Mouse (Mus musculus): Measurements from ENCODE around the gene Adcy6. TPM values are rescaled to one million over a fixed set of nuclear protein-coding genes. Genes with fewer than 3 reads are reported as not detected.

Gene Adcy6
- total and polyA plus RNA-seq, 3 experiments: 76.0 to 77.3 TPM; not detected in 1

- TF ChIP-seq EP300 (IDR thresholded peaks at IDR 0.05; ENCODE audit: low read depth in 1 of 2, low read length in 2 of 2) (no peak), RCOR1 (IDR thresholded peaks at IDR 0.05; ENCODE audit: low read depth, low read length) (0 out of 2 replicates have a peak, but pooled peaks have one; percentile 19), MAFK (IDR thresholded peaks at IDR 0.05; ENCODE audit: borderline replicate concordance, low read depth, low read length) (no peak), CHD2 (IDR thresholded peaks at IDR 0.05; ENCODE audit: low read length) (no peak), ZMIZ1 (IDR thresholded peaks at IDR 0.05; ENCODE audit: low read depth, low read length) (peak; percentile 45; the same call in 1 of the 2 replicates), SMC3 (IDR thresholded peaks at IDR 0.05; ENCODE audit: low read depth, low read length) (no peak), TAL1 (IDR thresholded peaks at IDR 0.05; ENCODE audit: low read length) (no peak), USF1 (IDR thresholded peaks at IDR 0.05; ENCODE audit: low read depth, low read length) (no peak), GABPA (IDR thresholded peaks at IDR 0.05; ENCODE audit: low read depth, low read length) (no peak), ZNF384 (IDR thresholded peaks at IDR 0.05; ENCODE audit: low read depth, low read length) (no peak), GATA1 (IDR thresholded peaks at IDR 0.05; ENCODE audit: low read depth, low read length) (no peak), ZKSCAN1 (IDR thresholded peaks at IDR 0.05; ENCODE audit: low read depth, low read length) (no peak)
Observed at GRCm38 (mm10) chr15:98610131-98610633, 306 bp upstream of the Adcy6 start (continued).

DNA sequence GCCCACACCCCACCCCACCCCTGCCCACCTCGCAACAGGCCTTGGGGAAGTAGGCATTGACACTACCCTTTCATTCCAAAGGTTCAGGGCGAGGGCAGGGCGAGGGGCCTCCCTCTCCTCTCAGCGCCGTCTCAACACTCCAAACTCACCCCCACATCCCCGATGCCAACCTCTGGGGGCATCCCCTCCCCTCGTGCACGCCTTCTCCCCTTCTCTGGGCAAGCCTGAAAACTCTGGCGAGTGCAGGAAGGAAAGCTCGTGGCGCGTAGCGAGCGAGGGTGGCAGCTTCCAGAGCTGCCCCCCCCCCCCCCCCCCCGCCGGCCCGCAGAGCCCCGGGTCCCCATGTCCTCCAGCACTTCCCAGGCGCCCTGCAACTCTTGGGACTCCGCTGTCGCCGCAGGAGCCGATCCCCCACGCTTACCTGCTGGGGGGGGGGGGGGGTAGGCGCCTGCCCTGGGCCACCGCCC lies 1.1 kb downstream of the Adcy6 start:
- Histone ChIP-seq H3K4me1 (ENCODE audit: control insufficient read depth in 1 of 2, insufficient read depth in 2 of 2, low read length in 2 of 2) (peaks cover 18 to 54% of the 10 kb centered on the region in 2 experiments), H3K27ac (ENCODE audit: control insufficient read depth, low read depth, low read length) (peak overlapping the region; percentile 91), H3K36me3 (ENCODE audit: control insufficient read depth in 1 of 2, insufficient read depth in 2 of 2, low read length in 2 of 2) (peaks cover 0 to 38% of the 10 kb centered on the region in 2 experiments; a peak in 3 of 4 replicates), H3K79me2 (ENCODE audit: control insufficient read depth, insufficient read depth, low read length, poor library complexity) (peaks cover 55% of the 10 kb centered on the region), H3K9me3 (replicated peaks; ENCODE audit: insufficient read depth, low read length) (no peaks in the 10 kb centered on the region), H3K9ac (ENCODE audit: control insufficient read depth, low read depth, low read length, poor library complexity, severe bottlenecking) (peak overlapping the region; percentile 85), H3K4me3 (ENCODE audit: control insufficient read depth in 1 of 2, insufficient read depth in 1 of 2, low read depth in 2 of 2, low read length in 2 of 2) (peak overlapping the region; percentile 81 to 98), H3K27me3 (ENCODE audit: control insufficient read depth in 1 of 2, insufficient read depth in 2 of 2, low read length in 2 of 2) (no peaks in the 10 kb centered on the region)
- peak; percentile 68 for DNase-seq (ENCODE audit: low read depth, low spot score)
- TF ChIP-seq MXI1 (IDR thresholded peaks at IDR 0.05; ENCODE audit: low read depth, low read length): peak; percentile 60
- TF ChIP-seq ZKSCAN1 (IDR thresholded peaks at IDR 0.05; ENCODE audit: low read depth, low read length): no peak
- TF ChIP-seq GABPA (IDR thresholded peaks at IDR 0.05; ENCODE audit: low read depth, low read length): no peak
- TF ChIP-seq POLR2AphosphoS5 (IDR thresholded peaks at IDR 0.05; ENCODE audit: borderline replicate concordance, low read depth, low read length): peak; percentile 68; the same call in 1 of the 2 replicates
- no peak for TF ChIP-seq ZMIZ1 (IDR thresholded peaks at IDR 0.05; ENCODE audit: low read depth, low read length)
- TF ChIP-seq POLR2A (IDR thresholded peaks at IDR 0.05; ENCODE audit: control insufficient read depth in 1 of 2, insufficient read depth in 1 of 2, low read depth in 1 of 2, low read length in 2 of 2, poor library complexity in 1 of 2): peak in 1 of 2 experiments; percentile 44; a peak in 2 of 4 replicates
- TF ChIP-seq TAL1 (IDR thresholded peaks at IDR 0.05; ENCODE audit: low read length): no peak
- peak; percentile 17; the same call in 1 of the 2 replicates for TF ChIP-seq SIN3A (IDR thresholded peaks at IDR 0.05; ENCODE audit: low read length)
- no peak for TF ChIP-seq CHD1 (IDR thresholded peaks at IDR 0.05; ENCODE audit: low read depth, low read length)
- TF ChIP-seq HCFC1 (IDR thresholded peaks at IDR 0.05; ENCODE audit: low read depth, low read length): peak; percentile 26; the same call in 1 of the 2 replicates
- TF ChIP-seq RCOR1 (IDR thresholded peaks at IDR 0.05; ENCODE audit: low read depth, low read length): no peak
- no peak for TF ChIP-seq UBTF (IDR thresholded peaks at IDR 0.05; ENCODE audit: borderline replicate concordance, insufficient read depth, low read depth, low read length)
